Mouse (Mus musculus): ENCODE results near the gene Galm.
"Not testable (repeated sequence)": the region's sequence is repeated elsewhere in the genome, so short reads cannot be mapped to it uniquely, and the experiment has no call there.

Gene Galm

GRCm38 (mm10) chr17:80167436-80167835 lies 40.2 kb downstream of the Galm start:
- DNase-seq (ENCODE audit: low spot score), result no peak

- DNase-seq (ENCODE audit: low spot score), result peak; percentile 31
These were observed 40.6 kb downstream of the Galm start for GRCm38 (mm10) chr17:80167851-80168251.

GRCm38 (mm10) chr17:80168425-80169182 lies 41.3 kb downstream of the Galm start:
- DNase-seq (ENCODE audit: low spot score), result peak; percentile 63

GRCm38 (mm10) chr17:80169792-80170191 lies 42.5 kb downstream of the Galm start:
- DNase-seq (ENCODE audit: low spot score), result no peak

- DNase-seq (ENCODE audit: low spot score), result no peak
These were observed 43.7 kb downstream of the Galm start for GRCm38 (mm10) chr17:80170951-80171350.

GRCm38 (mm10) chr17:80171948-80172347 lies 44.7 kb downstream of the Galm start:
- DNase-seq (ENCODE audit: low spot score), result no peak

- DNase-seq (ENCODE audit: low spot score), result no peak
These were observed 45.5 kb downstream of the Galm start for GRCm38 (mm10) chr17:80172761-80173160.

- no peak for DNase-seq (ENCODE audit: low spot score)
These were observed 46.4 kb downstream of the Galm start for GRCm38 (mm10) chr17:80173708-80174107.

GRCm38 (mm10) chr17:80174146-80174545 lies 46.9 kb downstream of the Galm start:
- no peak for DNase-seq (ENCODE audit: low spot score)

- no peak for DNase-seq (ENCODE audit: low spot score)
These were observed 47.6 kb downstream of the Galm start for GRCm38 (mm10) chr17:80174699-80175385.

GRCm38 (mm10) chr17:80175386-80175739 lies 48.1 kb downstream of the Galm start:
- DNase-seq (ENCODE audit: low spot score), result no peak

- no peak for DNase-seq (ENCODE audit: low spot score)
These were observed 48.7 kb downstream of the Galm start for GRCm38 (mm10) chr17:80175966-80176365.

GRCm38 (mm10) chr17:80178846-80179245 lies 51.6 kb downstream of the Galm start:
- DNase-seq (ENCODE audit: low spot score), result not testable (repeated sequence)

- DNase-seq (ENCODE audit: low spot score), result peak; percentile 83
These were observed 52.7 kb downstream of the Galm start for GRCm38 (mm10) chr17:80179959-80180358.

- DNase-seq (ENCODE audit: low spot score), result no peak
These were observed 53.2 kb downstream of the Galm start for GRCm38 (mm10) chr17:80180468-80180867.

- DNase-seq (ENCODE audit: low spot score), result no peak
These were observed 56.3 kb downstream of the Galm start for GRCm38 (mm10) chr17:80183615-80184014.

GRCm38 (mm10) chr17:80193075-80193474 lies 65.8 kb downstream of the Galm start:
- DNase-seq (ENCODE audit: low spot score), result peak; percentile 41

- DNase-seq (ENCODE audit: low spot score), result no peak
These were observed 72.0 kb downstream of the Galm start for GRCm38 (mm10) chr17:80199160-80199778.

GRCm38 (mm10) chr17:80205657-80206056 lies 78.4 kb downstream of the Galm start:
- DNase-seq (ENCODE audit: low spot score), result no peak

GRCm38 (mm10) chr17:80206301-80206670 lies 79.0 kb downstream of the Galm start:
- peak; percentile 65 for DNase-seq (ENCODE audit: low spot score)

- peak; percentile 100 for DNase-seq (ENCODE audit: low spot score)
These were observed 79.7 kb downstream of the Galm start, which contains the start of the genes Srsf7 and Ttc39d for GRCm38 (mm10) chr17:80206671-80207581. Srsf7 (minus strand) TSS chr17:80207307. Ttc39d (plus strand) TSS chr17:80207460.

GRCm38 (mm10) chr17:80213998-80214397 lies 86.7 kb downstream of the Galm start:
- DNase-seq (ENCODE audit: low spot score), result not testable (repeated sequence)
